Mouse (Mus musculus) CD4-positive, CD25-positive, alpha-beta regulatory T cell, adult 4 months (primary cell): Measurements from ENCODE around the gene Tspan11. TPM values are rescaled to one million over a fixed set of nuclear protein-coding genes. Genes with fewer than 3 reads are reported as not detected.

Experiments
- ATAC-seq: one replicate; pipeline ENCODE4 v1.8.0; 2017
- polyA plus RNA-seq, 2 experiments: library from polyadenylated mRNA; unstranded; fragments of 100-300 nt; shearing (Covaris generic); gene quantifications; one replicate each; pipeline ENCODE4 v1.2.1; 2017

Tspan11 gene
- polyA plus RNA-seq, 2 experiments from 2014 or later: not detected

GRCm38 (mm10) chr6:127879472-127879871 is 7.9 kb upstream of the Tspan11 start:
- ATAC-seq: no peak

- ATAC-seq: no peak
Measured at GRCm38 (mm10) chr6:127886916-127887315, 473 bp upstream of the Tspan11 start.

GRCm38 (mm10) chr6:127888581-127888980 is 1.2 kb downstream of the Tspan11 start:
- ATAC-seq: no peak

DNA sequence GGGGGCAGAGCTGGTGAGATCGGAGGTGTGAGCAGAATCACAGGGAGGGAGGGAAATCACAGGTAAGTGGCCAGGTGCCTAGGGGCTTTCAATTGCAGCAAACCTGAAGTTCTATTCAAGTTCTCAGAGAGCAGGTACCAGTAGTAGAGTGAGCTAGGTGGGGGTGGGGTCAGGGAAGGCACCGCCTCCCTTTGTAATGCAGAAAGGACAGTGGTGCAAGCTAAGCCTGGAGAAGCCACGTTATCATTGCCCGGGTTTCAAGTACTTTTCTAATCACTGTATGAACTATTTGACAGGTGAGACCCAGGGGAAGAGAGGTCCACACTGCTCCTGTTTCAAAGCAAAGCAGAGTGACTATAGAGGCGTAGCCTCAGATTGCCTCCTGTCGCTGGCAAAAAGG is 6.2 kb downstream of the Tspan11 start:
- no peak for ATAC-seq

- ATAC-seq: no peak
Measured at GRCm38 (mm10) chr6:127894999-127895398, 7.6 kb downstream of the Tspan11 start.

- no peak for ATAC-seq
Measured at GRCm38 (mm10) chr6:127896425-127896824, 9.0 kb downstream of the Tspan11 start.

DNA sequence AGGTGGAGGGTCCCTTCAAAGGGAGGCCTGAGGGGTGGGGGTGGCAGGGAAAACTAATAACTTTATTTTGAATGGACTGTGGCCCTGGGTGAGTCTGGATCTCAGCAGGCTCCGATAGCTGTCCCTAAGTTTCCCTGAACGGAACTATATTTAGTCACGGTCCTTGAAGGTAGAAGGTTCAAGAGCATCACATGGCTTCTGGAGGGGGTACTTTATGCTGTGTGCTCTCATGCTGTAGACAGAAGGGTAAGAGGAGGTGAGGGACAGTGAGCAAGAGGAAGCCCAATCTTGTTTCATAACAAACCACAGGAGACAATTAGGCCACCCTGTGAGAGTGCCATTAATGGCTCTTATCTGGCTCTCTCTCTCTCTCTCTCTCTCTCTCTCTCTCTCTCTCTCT is 10.0 kb downstream of the Tspan11 start:
- ATAC-seq: no peak

- no peak for ATAC-seq
Measured at GRCm38 (mm10) chr6:127900062-127900461, 12.7 kb downstream of the Tspan11 start.

GRCm38 (mm10) chr6:127901261-127901660 is 13.9 kb downstream of the Tspan11 start:
- no peak for ATAC-seq

GRCm38 (mm10) chr6:127901669-127902068 is 14.3 kb downstream of the Tspan11 start:
- ATAC-seq: no peak

DNA sequence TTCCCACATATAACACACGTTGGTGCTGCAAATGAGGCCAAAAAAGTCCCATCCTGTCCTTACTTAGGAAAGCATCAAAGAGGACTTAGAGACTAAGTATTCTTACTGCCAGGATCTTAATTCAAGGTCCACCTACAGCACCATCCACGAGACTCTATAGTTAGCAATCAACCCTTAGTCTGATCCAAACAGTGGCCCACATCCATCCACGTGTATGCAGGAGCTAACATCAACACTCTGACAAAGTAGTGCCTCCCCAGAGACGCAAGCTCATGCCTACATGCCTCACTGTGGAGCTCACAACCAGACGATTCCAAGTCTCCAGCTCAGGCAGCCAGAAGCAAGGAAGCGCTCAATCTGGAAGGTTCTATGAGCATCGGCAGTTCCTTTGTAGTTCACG is 15.2 kb downstream of the Tspan11 start:
- no peak for ATAC-seq

- ATAC-seq: no peak
Measured at GRCm38 (mm10) chr6:127910638-127911037, 23.2 kb downstream of the Tspan11 start.

DNA sequence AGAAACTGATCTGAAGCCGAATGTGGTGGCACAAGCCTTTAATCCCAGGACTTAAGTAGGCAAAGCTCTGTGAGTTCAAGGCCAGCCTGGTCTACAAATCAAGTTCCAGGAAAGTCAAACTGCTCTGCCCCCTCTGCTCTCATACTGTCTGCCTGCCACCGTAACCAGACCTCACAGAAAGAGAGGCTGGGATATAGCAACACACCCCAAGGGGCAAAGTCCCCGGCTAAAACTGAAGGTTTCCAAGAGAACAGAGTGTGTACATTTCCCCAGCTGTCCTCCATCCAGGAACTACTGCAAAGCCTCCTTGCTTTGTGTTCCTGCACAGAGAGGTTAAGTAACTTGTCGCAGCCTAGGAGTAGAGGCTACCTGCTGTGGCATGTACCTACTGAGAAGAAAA is 24.3 kb downstream of the Tspan11 start:
- ATAC-seq: no peak

DNA sequence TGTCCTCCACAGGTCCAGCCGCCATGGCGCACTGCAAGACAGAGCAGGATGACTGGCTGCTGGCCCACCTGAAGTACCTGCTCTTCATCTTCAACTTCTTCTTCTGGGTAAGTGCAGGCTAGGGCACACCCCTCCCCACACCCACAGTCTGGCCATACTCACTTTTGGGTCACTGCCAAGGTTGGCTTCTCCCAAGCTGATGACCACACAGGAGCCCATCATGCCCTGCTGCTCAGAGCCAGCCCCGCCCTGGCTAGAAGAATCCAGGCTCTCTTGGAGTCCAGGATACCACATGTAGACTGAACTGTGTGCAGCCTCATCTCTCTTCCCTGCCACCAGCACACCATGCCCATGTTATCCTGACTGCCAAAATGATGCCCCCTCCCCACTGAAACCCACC is 25.5 kb downstream of the Tspan11 start:
- no peak for ATAC-seq

GRCm38 (mm10) chr6:127916993-127917392 is 29.6 kb downstream of the Tspan11 start:
- no peak for ATAC-seq

DNA sequence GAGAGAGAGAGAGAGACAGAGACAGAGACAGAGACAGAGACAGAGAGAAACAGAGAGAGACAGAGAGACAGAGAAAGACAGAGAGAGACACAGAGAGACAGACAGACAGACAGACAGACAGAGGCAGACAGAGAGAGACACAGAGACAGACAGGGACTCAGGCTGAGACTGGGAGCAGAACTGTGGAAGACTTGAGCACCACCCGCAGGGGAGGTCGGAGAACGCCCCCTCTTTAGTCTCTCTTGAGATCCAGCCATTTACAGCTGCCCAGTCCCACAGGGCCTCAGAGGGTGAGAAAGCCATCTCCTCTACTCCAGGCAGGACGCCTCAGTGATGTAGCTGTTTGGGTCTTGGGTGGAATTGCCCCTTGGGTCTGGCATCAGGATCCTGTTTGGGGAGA is 30.3 kb downstream of the Tspan11 start:
- no peak for ATAC-seq

GRCm38 (mm10) chr6:127919491-127919890 is 32.1 kb downstream of the Tspan11 start:
- no peak for ATAC-seq

DNA sequence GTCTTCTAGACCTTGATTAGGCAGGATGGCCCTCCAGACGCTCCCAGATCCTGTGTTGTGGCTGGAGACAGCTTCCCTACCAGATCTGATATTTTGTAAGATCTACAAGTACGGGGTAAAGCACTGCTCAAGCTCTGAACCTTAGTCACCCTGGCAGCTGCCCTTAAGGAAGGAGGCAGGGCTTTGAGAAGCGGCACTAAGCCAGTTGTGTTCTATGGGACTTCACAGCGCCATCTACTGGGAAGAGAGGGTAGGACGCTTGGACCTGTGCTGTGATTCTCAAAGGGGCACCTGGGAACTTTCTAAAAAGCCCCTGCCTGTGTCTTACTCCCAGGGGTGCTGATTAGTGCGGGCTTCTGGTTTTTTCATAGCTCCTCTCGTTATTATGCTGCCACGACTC is 33.3 kb downstream of the Tspan11 start:
- no peak for ATAC-seq

DNA sequence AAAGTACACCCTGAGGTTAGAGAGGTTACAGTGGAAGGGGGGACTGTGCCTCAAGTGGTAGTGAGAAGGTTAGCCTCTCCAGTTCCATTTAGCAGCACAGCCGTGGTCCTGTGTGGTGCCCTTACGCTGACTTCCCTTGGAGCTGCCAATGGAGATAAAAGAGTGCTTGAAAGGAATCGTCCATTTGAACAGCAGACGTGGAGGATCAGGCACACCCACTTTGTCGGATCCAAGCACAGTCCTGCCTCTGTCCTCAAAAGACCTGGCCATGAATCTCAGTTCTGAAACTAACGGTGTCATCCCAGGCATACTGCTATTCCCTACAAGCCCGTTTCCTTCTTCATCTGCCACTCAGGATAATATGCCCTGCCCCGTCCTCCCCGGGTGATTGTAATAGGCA is 34.6 kb downstream of the Tspan11 start:
- no peak for ATAC-seq

DNA sequence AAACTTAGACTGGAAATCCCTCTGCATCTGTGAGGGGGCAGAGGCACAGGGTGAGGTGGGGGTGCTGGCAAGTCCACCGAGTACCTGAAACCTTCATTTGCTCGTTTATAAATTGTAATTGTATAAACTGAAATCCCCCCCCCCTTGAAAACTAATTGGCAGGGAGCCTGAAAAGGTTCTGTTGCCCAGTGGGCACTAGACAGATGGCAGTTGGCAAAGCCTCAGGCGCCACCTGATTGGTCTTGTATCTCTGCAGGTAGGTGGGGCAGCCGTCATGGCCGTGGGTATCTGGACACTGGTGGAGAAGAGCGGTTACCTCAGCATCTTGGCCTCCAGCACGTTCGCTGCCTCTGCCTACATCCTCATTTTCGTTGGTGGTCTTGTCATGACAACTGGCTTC is 35.9 kb downstream of the Tspan11 start:
- no peak for ATAC-seq

- ATAC-seq: no peak
Measured at GRCm38 (mm10) chr6:127924750-127925149, 37.4 kb downstream of the Tspan11 start.

DNA sequence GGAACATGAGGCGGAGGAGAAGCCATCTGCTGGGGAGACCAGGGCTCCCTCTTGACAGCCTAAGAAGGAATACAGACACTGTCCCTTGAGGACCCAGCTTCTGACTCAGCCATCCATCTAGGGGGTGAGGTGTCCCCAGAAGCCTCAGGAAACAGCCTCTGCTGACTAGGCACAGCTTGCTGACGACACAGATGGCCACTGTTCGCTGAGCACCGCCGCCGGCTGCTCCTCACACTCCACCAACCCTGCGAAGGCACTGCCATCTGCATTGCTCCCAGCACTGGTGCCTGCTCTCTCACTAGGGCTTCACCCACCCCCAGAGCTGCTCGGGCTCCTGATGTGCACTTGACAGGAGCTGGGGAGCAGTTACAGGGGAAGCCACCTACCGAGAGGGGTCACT is 38.5 kb downstream of the Tspan11 start:
- no peak for ATAC-seq

GRCm38 (mm10) chr6:127928682-127929081 is 41.3 kb downstream of the Tspan11 start:
- ATAC-seq: no peak

- ATAC-seq: no peak
Measured at GRCm38 (mm10) chr6:127932697-127933096, 45.3 kb downstream of the Tspan11 start.

DNA sequence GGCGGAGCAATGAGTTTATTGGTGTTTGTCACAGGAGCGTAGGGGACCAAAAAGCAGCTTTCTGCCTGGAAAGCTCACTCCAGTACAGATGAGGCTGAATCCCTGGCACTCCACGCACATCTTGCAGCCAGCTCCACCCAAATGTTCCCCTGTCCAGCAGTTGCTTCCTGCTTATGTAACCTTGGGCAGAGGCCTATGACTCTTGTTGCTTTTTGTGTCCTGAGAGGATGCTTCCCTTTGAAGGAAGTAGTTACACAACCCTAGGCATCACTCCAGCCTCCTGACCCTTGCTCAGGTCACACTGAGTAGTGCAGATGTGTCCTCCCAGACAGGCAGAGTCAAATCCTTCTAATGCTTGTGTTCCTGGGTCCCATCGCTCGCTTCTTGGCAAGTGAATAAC is 46.5 kb downstream of the Tspan11 start:
- ATAC-seq: no peak

GRCm38 (mm10) chr6:127935105-127935504 is 47.7 kb downstream of the Tspan11 start:
- ATAC-seq: no peak
